ENCODE assay signal across 12 mouse cellular contexts in genomic region chr16:35024300-35024699, GRCm38 (mm10). TPM values are rescaled to one million over a fixed set of nuclear protein-coding genes. Genes with fewer than 3 reads are reported as not detected.
A peak's percentile ranks its signal among the peaks of the same experiment; 100 is the strongest.
DNase-seq lines count a peak whose midpoint lies in the region; ATAC-seq and TF ChIP-seq lines count a peak whose summit lies in the region.
"Had no signal": no experiment of that assay in that cellular context is flagged by ENCODE, and none has a peak within 500 bp of the region (broad histone marks: within the 10 kb centered on the region; RNA-seq: fewer than 3 reads in every experiment).

No protein-coding gene starts in this region.

- H3K36me3 ChIP-seq in hindbrain, embryonic 10.5 days: peaks cover 32% of the 10 kb centered on the region
- 0 out of 2 replicates have a peak, but pooled peaks cover 3% of the 10 kb centered on the region for H3K36me3 ChIP-seq in hindbrain, embryonic 16.5 days (ENCODE audit: control insufficient read depth, insufficient read depth, low read length)
- peaks cover 17% of the 10 kb centered on the region for H3K36me3 ChIP-seq in ES-E14 (ENCODE audit: control insufficient read depth, insufficient read depth, low read length, poor library complexity, severe bottlenecking)
- peaks cover 20% of the 10 kb centered on the region for H3K36me3 ChIP-seq in kidney, embryonic 15.5 days
- H3K36me3 ChIP-seq: midbrain, embryonic 15.5 days had no signal

- no peak overlapping the region for H3K4me3 ChIP-seq in hindbrain, embryonic 10.5 days
- no peak overlapping the region for H3K4me3 ChIP-seq in hindbrain, embryonic 16.5 days (ENCODE audit: low read length)
- H3K4me3 ChIP-seq in ES-E14 (ENCODE audit: insufficient read depth in 1 of 2, low read depth in 1 of 2, low read length in 2 of 2, poor library complexity in 1 of 2, severe bottlenecking in 1 of 2): no peak overlapping the region; a peak in 1 of 4 replicates
- H3K4me3 ChIP-seq in kidney, embryonic 15.5 days (replicated peaks): no peak overlapping the region
- H3K4me3 ChIP-seq: midbrain, embryonic 15.5 days had no signal

- no peak overlapping the region for H3K27ac ChIP-seq in hindbrain, embryonic 10.5 days
- no peak overlapping the region for H3K27ac ChIP-seq in hindbrain, embryonic 16.5 days (ENCODE audit: low read depth, low read length)
- H3K27ac ChIP-seq in ES-E14 (ENCODE audit: insufficient read depth, low read depth, low read length, poor library complexity, severe bottlenecking): no peak overlapping the region
- H3K27ac ChIP-seq in kidney, embryonic 15.5 days: no peak overlapping the region
- H3K27ac ChIP-seq: midbrain, embryonic 15.5 days had no signal

- in situ Hi-C loops in ES-E14 (cut with MboI; ENCODE audit: low sequenced_read_pairs in 2 of 2, unreplicated experiment in 2 of 2): no loop called here

- H3K4me2 ChIP-seq in hindbrain, embryonic 16.5 days (ENCODE audit: low read length): no peak overlapping the region
- H3K4me2 ChIP-seq in kidney, embryonic 15.5 days: no peak overlapping the region

- 85% methylated on average over 5 of the region's 5 CpGs for WGBS in hindbrain, embryonic 10.5 days
- 83% methylated on average over 5 of the region's 5 CpGs for WGBS in hindbrain, embryonic 16.5 days
- 85% methylated on average over 5 of the region's 5 CpGs for WGBS in kidney, embryonic 15.5 days

- no peaks in the 10 kb centered on the region; the same call in 1 of the 2 replicates for H3K4me1 ChIP-seq in hindbrain, embryonic 10.5 days (replicated peaks)
- H3K4me1 ChIP-seq in hindbrain, embryonic 16.5 days (ENCODE audit: control insufficient read depth, insufficient read depth, low read depth, low read length): peaks cover 11% of the 10 kb centered on the region
- H3K4me1 ChIP-seq in ES-E14 (ENCODE audit: control insufficient read depth in 2 of 2, insufficient read depth in 2 of 2, low read length in 2 of 2, poor library complexity in 1 of 2): peaks cover 2 to 6% of the 10 kb centered on the region in 2 experiments; a peak in 2 of 4 replicates
- peaks cover 5% of the 10 kb centered on the region; the same call in 1 of the 2 replicates for H3K4me1 ChIP-seq in kidney, embryonic 15.5 days

- ATAC-seq in hindbrain, embryonic 16.5 days: no peak
- ATAC-seq in kidney, embryonic 15.5 days (replicated peaks; ENCODE audit: low FRiP score): no peak
- ATAC-seq: midbrain, embryonic 15.5 days had no signal

- no peaks in the 10 kb centered on the region for H3K9me3 ChIP-seq in hindbrain, embryonic 10.5 days
- H3K9me3 ChIP-seq in hindbrain, embryonic 16.5 days (ENCODE audit: control insufficient read depth, low read length): no peaks in the 10 kb centered on the region
- H3K9me3 ChIP-seq in ES-E14 (ENCODE audit: control insufficient read depth, insufficient read depth, low read depth, low read length): no peaks in the 10 kb centered on the region
- no peaks in the 10 kb centered on the region for H3K9me3 ChIP-seq in kidney, embryonic 15.5 days (replicated peaks)
- H3K9me3 ChIP-seq: midbrain, embryonic 15.5 days had no signal

- no peak overlapping the region for H3K9ac ChIP-seq in hindbrain, embryonic 16.5 days (ENCODE audit: low read depth, low read length)
- H3K9ac ChIP-seq in ES-E14 (ENCODE audit: insufficient read depth, low read depth, low read length, poor library complexity, severe bottlenecking): no peak overlapping the region
- no peak overlapping the region for H3K9ac ChIP-seq in kidney, embryonic 15.5 days
- H3K9ac ChIP-seq: midbrain, embryonic 15.5 days had no signal

- peak; percentile 12 for DNase-seq in hindbrain, embryonic 10.5 days (ENCODE audit: low spot score)
- DNase-seq in 3T3-L1 (ENCODE audit: low read depth, low spot score) (peak; percentile 74), ES-E14 (ENCODE audit: low read depth, low spot score) (no peak)
- DNase-seq in naive thymus-derived CD4-positive, alpha-beta T cell, adult 2 months (ENCODE audit: low read depth): peak; percentile 48
- DNase-seq in adrenal gland, adult 18-20 months (ENCODE audit: low spot score in 2 of 2): no peak
- no peak for DNase-seq in adrenal gland, adult 2 months
- DNase-seq: kidney, postnatal 36 days; lung, postnatal 14 days; spleen, adult 18-20 months had no signal

- H3K27me3 ChIP-seq in hindbrain, embryonic 10.5 days (ENCODE audit: insufficient read depth, poor library complexity, severe bottlenecking): peaks cover 19% of the 10 kb centered on the region
- H3K27me3 ChIP-seq in hindbrain, embryonic 16.5 days (replicated peaks; ENCODE audit: control insufficient read depth, insufficient read depth, low read length): peaks cover 5% of the 10 kb centered on the region
- H3K27me3 ChIP-seq in kidney, embryonic 15.5 days: peaks cover 13% of the 10 kb centered on the region

TF ChIP-seq in ES-E14, 5 proteins besides CTCF, POLR2A, EP300 and RAD21:
- no peak; the same call in 1 of the 2 replicates for TF ChIP-seq ZC3H11A (IDR thresholded peaks at IDR 0.05; ENCODE audit: borderline replicate concordance, low read depth, low read length)
- TF ChIP-seq MAFK (IDR thresholded peaks at IDR 0.05; ENCODE audit: insufficient read depth, low read depth, low read length): 0 out of 2 replicates have a peak, but pooled peaks have one; percentile 10

RNA-seq across cellular contexts. Expression of gene Hacd2, which starts 2.1 kb away (rescaled TPM):
- polyA plus RNA-seq in hindbrain, embryonic 10.5 days (2016; fragmentation: Nextera tagmentation; extraction: Ambion mirVana): 72.5 and 74.9 TPM in 2 replicates
- 47.3 and 49.9 TPM in 2 replicates for polyA plus RNA-seq in hindbrain, embryonic 16.5 days (2015; fragmentation: Nextera tagmentation; extraction: Ambion mirVana)
- total RNA-seq in ES-E14 (2012; rRNA removed): 98.8 and 105 TPM in 2 replicates
- total RNA-seq in adrenal gland, adult 18-20 months (2021): 10 to 100 TPM; 63.6 to 64.9 TPM
- total RNA-seq in adrenal gland, adult 2 months (2021): 10 to 100 TPM; 65.5 to 84.7 TPM
- 8.1 and 18.4 TPM in 2 replicates for polyA plus RNA-seq in adrenal gland, adult 2 months (2012; rRNA removed)
- 103 and 108 TPM in 2 replicates for polyA plus RNA-seq in kidney, embryonic 15.5 days (2015; fragmentation: Nextera tagmentation; extraction: Ambion mirVana)

Comparison
In these comparisons a context has a peak if more than half of its experiments do, and no peak if none do; other contexts are left out.
1. DNase-seq: peak in hindbrain, embryonic 10.5 days (single experiment), 3T3-L1 (single experiment) and naive thymus-derived CD4-positive, alpha-beta T cell, adult 2 months (single experiment); none in ES-E14 (single experiment), adrenal gland, adult 18-20 months (0 of 2) and adrenal gland, adult 2 months (single experiment).